Mouse (Mus musculus): ENCODE data around the gene Ampd2. TPM values are rescaled to one million over a fixed set of nuclear protein-coding genes. Genes with fewer than 3 reads are reported as not detected.

The Ampd2 gene
- polyA plus RNA-seq, 1 experiment, result 159 TPM

- H3K27ac ChIP-seq (ENCODE audit: control insufficient read depth, insufficient read depth, low read length), result peak overlapping the region; percentile 37; the same call in 1 of the 2 replicates
- DNase-seq, result peak; percentile 39
- WGBS, result under 1% methylated on average over 31 of the region's 31 CpGs
- peaks cover 17% of the 10 kb centered on the region for H3K4me1 ChIP-seq (replicated peaks; ENCODE audit: control insufficient read depth, insufficient read depth, low read length)
- TF ChIP-seq POLR2A (IDR thresholded peaks at IDR 0.05; ENCODE audit: control insufficient read depth, extremely low read depth, insufficient read depth, low read length, poor library complexity) (no peak), CTCF (IDR thresholded peaks at IDR 0.05; ENCODE audit: borderline replicate concordance, control insufficient read depth, extremely low read depth, insufficient read depth, low read length, poor library complexity) (no peak)
- H3K36me3 ChIP-seq (ENCODE audit: control insufficient read depth, insufficient read depth, low read length), result no peaks in the 10 kb centered on the region
- peak overlapping the region; percentile 51 for H3K4me3 ChIP-seq (ENCODE audit: control insufficient read depth, insufficient read depth, low read length)
- no peaks in the 10 kb centered on the region for H3K27me3 ChIP-seq (ENCODE audit: control insufficient read depth, insufficient read depth, low read length)
Observed at GRCm38 (mm10) chr3:108085721-108086469, 556 bp downstream of the Ampd2 start.

DNA sequence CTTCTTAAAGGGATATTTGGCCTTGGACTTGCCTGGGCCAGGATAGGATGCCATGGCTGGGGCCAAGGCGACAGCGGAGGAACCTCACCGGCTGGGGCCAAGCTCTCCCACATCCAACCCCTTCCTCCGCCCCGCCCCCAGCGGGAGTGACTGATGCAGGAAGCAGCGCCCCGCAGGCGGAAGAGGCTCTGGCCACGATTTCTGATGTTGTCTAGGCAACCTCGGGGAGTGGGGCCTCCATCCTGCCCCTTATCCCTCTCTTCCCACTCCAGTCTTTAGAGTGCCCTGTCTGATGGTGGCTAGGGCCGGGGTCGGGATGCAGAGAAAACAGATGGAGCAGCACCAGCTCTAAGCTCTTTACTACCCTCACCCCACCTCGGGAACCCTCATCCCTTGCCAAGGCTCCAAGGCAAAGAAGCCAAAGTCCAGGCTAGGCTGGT, 1.1 kb downstream of the Ampd2 start:
- H3K36me3 ChIP-seq (ENCODE audit: control insufficient read depth, insufficient read depth, low read length), result no peaks in the 10 kb centered on the region
- H3K27ac ChIP-seq (ENCODE audit: control insufficient read depth, insufficient read depth, low read length), result no peak overlapping the region
- H3K4me1 ChIP-seq (replicated peaks; ENCODE audit: control insufficient read depth, insufficient read depth, low read length), result peaks cover 17% of the 10 kb centered on the region
- H3K4me3 ChIP-seq (ENCODE audit: control insufficient read depth, insufficient read depth, low read length), result peak overlapping the region; percentile 51
- DNase-seq, result peak; percentile 91
- WGBS, result under 1% methylated on average over 14 of the region's 14 CpGs
- TF ChIP-seq POLR2A (IDR thresholded peaks at IDR 0.05; ENCODE audit: control insufficient read depth, extremely low read depth, insufficient read depth, low read length, poor library complexity), result peak; percentile 40; the same call in 1 of the 2 replicates
- no peak for TF ChIP-seq CTCF (IDR thresholded peaks at IDR 0.05; ENCODE audit: borderline replicate concordance, control insufficient read depth, extremely low read depth, insufficient read depth, low read length, poor library complexity)
- H3K27me3 ChIP-seq (ENCODE audit: control insufficient read depth, insufficient read depth, low read length), result no peaks in the 10 kb centered on the region

DNA sequence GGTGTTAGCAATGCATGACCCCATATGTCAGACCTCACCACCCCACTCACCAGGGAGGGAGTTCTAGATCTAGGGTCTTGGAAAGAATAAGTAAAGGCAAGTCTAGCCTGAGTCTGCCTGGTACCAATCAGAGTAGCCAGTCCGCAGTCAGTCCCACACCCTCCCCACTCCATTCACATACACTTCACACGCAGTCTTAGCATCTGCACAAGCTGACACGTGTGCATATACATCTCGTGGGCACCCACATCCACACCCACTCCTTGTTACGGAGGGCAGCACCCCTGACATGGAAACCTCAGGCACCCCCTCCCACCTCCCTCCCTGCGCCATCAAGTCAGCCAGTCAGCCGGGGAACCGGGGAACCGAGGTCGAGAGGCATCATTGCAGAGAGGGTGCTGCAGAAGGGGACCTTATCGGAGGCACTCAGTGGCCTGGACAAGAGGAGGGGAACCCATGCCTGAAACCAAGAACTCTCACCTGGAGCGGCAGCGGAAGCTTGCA, 1.6 kb downstream of the Ampd2 start:
- Histone ChIP-seq H3K4me1 (replicated peaks; ENCODE audit: control insufficient read depth, insufficient read depth, low read length) (peaks cover 17% of the 10 kb centered on the region), H3K27ac (ENCODE audit: control insufficient read depth, insufficient read depth, low read length) (no peak overlapping the region), H3K4me3 (ENCODE audit: control insufficient read depth, insufficient read depth, low read length) (peak overlapping the region; percentile 51), H3K27me3 (ENCODE audit: control insufficient read depth, insufficient read depth, low read length) (no peaks in the 10 kb centered on the region), H3K36me3 (ENCODE audit: control insufficient read depth, insufficient read depth, low read length) (no peaks in the 10 kb centered on the region)
- WGBS, result 7% methylated on average over 13 of the region's 13 CpGs
- TF ChIP-seq CTCF (IDR thresholded peaks at IDR 0.05; ENCODE audit: borderline replicate concordance, control insufficient read depth, extremely low read depth, insufficient read depth, low read length, poor library complexity), result no peak
- no peak for DNase-seq

GRCm38 (mm10) chr3:108083904-108084407, 2.5 kb downstream of the Ampd2 start:
- Histone ChIP-seq H3K4me1 (replicated peaks; ENCODE audit: control insufficient read depth, insufficient read depth, low read length) (peaks cover 17% of the 10 kb centered on the region), H3K27ac (ENCODE audit: control insufficient read depth, insufficient read depth, low read length) (no peak overlapping the region), H3K36me3 (ENCODE audit: control insufficient read depth, insufficient read depth, low read length) (no peaks in the 10 kb centered on the region; the same call in 1 of the 2 replicates), H3K27me3 (ENCODE audit: control insufficient read depth, insufficient read depth, low read length) (no peaks in the 10 kb centered on the region), H3K4me3 (ENCODE audit: control insufficient read depth, insufficient read depth, low read length) (no peak overlapping the region)
- TF ChIP-seq POLR2A (IDR thresholded peaks at IDR 0.05; ENCODE audit: control insufficient read depth, extremely low read depth, insufficient read depth, low read length, poor library complexity) (no peak), CTCF (IDR thresholded peaks at IDR 0.05; ENCODE audit: borderline replicate concordance, control insufficient read depth, extremely low read depth, insufficient read depth, low read length, poor library complexity) (no peak)
- WGBS, result 79% methylated on average over 4 of the region's 4 CpGs
- DNase-seq, result no peak

DNA sequence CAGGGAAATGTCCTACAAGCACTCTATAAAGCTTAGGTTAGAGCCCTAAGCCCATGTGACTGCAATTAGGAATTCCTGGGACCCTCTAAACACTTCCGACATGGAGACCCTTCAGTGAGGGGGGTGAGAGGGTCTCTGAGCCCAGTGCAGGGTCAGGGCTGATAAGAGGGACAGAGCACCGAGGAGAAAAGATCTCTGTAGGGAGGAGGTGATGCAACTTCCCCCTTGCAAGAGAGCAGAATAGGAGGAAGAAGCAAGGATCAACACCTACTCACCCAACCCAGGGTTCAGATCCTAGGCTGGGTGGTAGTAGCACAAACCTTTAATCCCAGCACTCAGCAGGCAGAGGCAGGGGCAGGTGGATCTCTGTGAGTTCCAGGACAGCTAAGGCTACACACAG, 3.3 kb downstream of the Ampd2 start:
- H3K27me3 ChIP-seq (ENCODE audit: control insufficient read depth, insufficient read depth, low read length), result no peaks in the 10 kb centered on the region
- TF ChIP-seq POLR2A (IDR thresholded peaks at IDR 0.05; ENCODE audit: control insufficient read depth, extremely low read depth, insufficient read depth, low read length, poor library complexity), result no peak
- no peak for TF ChIP-seq CTCF (IDR thresholded peaks at IDR 0.05; ENCODE audit: borderline replicate concordance, control insufficient read depth, extremely low read depth, insufficient read depth, low read length, poor library complexity)
- no peak overlapping the region for H3K4me3 ChIP-seq (ENCODE audit: control insufficient read depth, insufficient read depth, low read length)
- DNase-seq, result no peak
- H3K27ac ChIP-seq (ENCODE audit: control insufficient read depth, insufficient read depth, low read length), result no peak overlapping the region
- WGBS, result 53% methylated on average over 2 of the region's 2 CpGs
- peaks cover 17% of the 10 kb centered on the region for H3K4me1 ChIP-seq (replicated peaks; ENCODE audit: control insufficient read depth, insufficient read depth, low read length)
- H3K36me3 ChIP-seq (ENCODE audit: control insufficient read depth, insufficient read depth, low read length), result peaks cover 5% of the 10 kb centered on the region

GRCm38 (mm10) chr3:108082251-108082875, 4.1 kb downstream of the Ampd2 start:
- DNase-seq, result no peak
- WGBS, result 94% methylated on average over 1 of the region's 1 CpGs
- H3K36me3 ChIP-seq (ENCODE audit: control insufficient read depth, insufficient read depth, low read length), result peaks cover 5% of the 10 kb centered on the region
- TF ChIP-seq POLR2A (IDR thresholded peaks at IDR 0.05; ENCODE audit: control insufficient read depth, extremely low read depth, insufficient read depth, low read length, poor library complexity) (no peak), CTCF (IDR thresholded peaks at IDR 0.05; ENCODE audit: borderline replicate concordance, control insufficient read depth, extremely low read depth, insufficient read depth, low read length, poor library complexity) (no peak)
- H3K27me3 ChIP-seq (ENCODE audit: control insufficient read depth, insufficient read depth, low read length), result no peaks in the 10 kb centered on the region
- H3K4me3 ChIP-seq (ENCODE audit: control insufficient read depth, insufficient read depth, low read length), result no peak overlapping the region
- H3K4me1 ChIP-seq (replicated peaks; ENCODE audit: control insufficient read depth, insufficient read depth, low read length), result peaks cover 17% of the 10 kb centered on the region
- H3K27ac ChIP-seq (ENCODE audit: control insufficient read depth, insufficient read depth, low read length), result no peak overlapping the region

Data from thymus, adult 2 months (tissue).